Mouse (Mus musculus): Measurements from ENCODE around the gene Vwa5b1. TPM values are rescaled to one million over a fixed set of nuclear protein-coding genes. Genes with fewer than 3 reads are reported as not detected.

The Vwa5b1 gene
- polyA plus RNA-seq, 1 experiment from 2014 or later, result not detected

DNA sequence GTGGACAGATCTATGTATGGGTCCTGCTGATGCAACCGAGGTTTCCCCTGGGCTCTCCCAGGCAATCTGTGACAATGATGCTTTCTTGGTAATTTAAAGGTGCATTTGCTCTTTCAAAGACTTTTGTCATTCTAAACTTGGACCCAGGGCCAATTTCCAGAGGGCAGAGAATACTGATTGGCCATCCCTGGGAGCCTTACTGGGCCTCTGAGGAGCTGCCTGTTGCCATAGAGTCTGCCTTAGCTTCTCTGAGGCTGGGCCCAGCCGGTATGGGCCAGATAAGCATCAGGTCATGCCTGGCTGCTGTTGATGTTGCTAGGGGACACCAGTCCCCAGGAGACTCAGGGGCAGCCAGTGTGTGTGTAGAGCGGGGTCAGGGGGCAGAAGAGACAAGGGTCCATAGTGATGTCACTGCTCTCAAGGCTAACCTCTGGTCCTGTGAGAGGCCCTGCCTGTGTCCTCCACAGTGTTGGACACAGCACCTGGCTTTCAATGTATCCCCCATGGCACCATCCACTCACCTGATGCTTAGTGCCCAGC is 12.5 kb upstream of the Vwa5b1 start:
- Histone ChIP-seq H3K36me3 (no peaks in the 10 kb centered on the region), H3K4me3 (replicated peaks) (no peak overlapping the region), H3K9me3 (replicated peaks) (no peaks in the 10 kb centered on the region), H3K9ac (no peak overlapping the region), H3K27ac (no peak overlapping the region), H3K27me3 (no peaks in the 10 kb centered on the region), H3K4me2 (no peak overlapping the region), H3K4me1 (replicated peaks) (no peaks in the 10 kb centered on the region)
- ATAC-seq (ENCODE audit: low read depth) (no peak), DNase-seq (no peak)
- WGBS (ENCODE audit: insufficient replicate concordance), result 51% methylated on average over 3 of the region's 3 CpGs

DNA sequence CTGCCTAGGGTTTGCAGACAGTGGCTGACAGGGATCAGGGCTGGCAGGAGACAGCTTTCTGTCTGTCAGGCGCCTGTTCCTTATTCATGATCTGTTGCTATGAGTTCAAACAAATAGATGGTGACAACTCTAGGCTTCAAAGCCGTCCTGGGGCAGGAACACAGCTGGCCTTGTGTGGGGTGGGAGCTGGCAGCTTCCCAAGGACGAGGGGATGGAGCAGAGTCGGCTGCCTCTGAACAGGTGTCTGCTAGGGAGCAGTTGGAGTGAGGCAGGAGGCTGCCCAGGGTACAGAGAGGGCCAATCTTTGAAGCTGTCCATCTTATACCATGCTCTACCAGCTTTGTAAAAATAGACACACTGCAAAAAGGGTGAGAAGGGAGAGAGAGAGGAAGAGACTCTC is 6.6 kb upstream of the Vwa5b1 start:
- Histone ChIP-seq H3K27ac (no peak overlapping the region), H3K4me2 (no peak overlapping the region), H3K36me3 (no peaks in the 10 kb centered on the region), H3K4me3 (replicated peaks) (no peak overlapping the region), H3K9me3 (replicated peaks) (no peaks in the 10 kb centered on the region; the same call in 1 of the 2 replicates), H3K4me1 (replicated peaks) (no peaks in the 10 kb centered on the region), H3K27me3 (no peaks in the 10 kb centered on the region), H3K9ac (no peak overlapping the region)
- ATAC-seq (ENCODE audit: low read depth), result no peak
- DNase-seq, result no peak
- WGBS (ENCODE audit: insufficient replicate concordance), result 14% methylated on average over 4 of the region's 4 CpGs

DNA sequence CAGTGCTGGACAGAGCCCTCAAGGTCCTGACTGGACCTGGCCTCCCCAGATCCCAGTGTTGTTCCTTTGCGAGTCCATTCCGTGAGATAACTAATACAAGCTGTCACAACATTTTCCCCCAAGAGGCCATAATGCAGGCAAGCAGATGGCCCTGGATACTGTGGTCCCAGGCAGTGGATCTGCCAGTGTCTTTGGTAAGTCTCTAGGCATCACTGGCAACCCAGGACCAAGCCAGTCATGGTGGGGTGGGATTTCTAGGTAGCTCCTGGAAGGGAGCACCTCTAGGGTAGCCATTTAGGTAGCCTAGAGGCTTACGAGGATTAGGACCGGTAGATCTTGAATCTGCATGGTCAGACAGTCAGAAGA is 445 bp upstream of the Vwa5b1 start:
- Histone ChIP-seq H3K27ac (no peak overlapping the region), H3K9ac (no peak overlapping the region), H3K4me1 (replicated peaks) (no peaks in the 10 kb centered on the region), H3K27me3 (no peaks in the 10 kb centered on the region), H3K9me3 (replicated peaks) (no peaks in the 10 kb centered on the region; the same call in 1 of the 2 replicates), H3K4me3 (replicated peaks) (no peak overlapping the region), H3K4me2 (no peak overlapping the region), H3K36me3 (no peaks in the 10 kb centered on the region)
- ATAC-seq (ENCODE audit: low read depth), result no peak
- 29% methylated on average over 4 of the region's 4 CpGs for WGBS (ENCODE audit: insufficient replicate concordance)
- DNase-seq, result no peak

DNA sequence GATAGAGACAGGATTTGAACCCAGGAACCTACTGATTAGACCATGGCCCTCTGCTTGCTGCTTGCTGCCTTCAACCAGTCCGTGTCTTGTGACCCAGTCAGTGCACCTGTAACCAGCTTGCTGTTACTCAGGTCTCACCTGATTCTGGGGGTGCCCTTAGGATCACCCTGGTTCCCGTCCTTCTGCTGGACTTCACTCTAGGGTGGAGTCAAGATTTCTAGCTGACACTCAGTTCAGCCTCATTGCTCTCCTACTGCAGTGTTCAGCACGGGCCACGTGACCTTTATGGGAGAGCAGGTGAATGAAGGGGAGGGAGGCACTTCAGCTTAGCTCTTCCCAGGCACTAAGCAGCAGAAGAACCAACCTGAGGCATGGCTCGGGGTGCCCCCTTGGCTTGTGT is 7.4 kb downstream of the Vwa5b1 start:
- Histone ChIP-seq H3K27me3 (no peaks in the 10 kb centered on the region), H3K36me3 (no peaks in the 10 kb centered on the region), H3K9me3 (replicated peaks) (no peaks in the 10 kb centered on the region), H3K4me1 (replicated peaks) (no peaks in the 10 kb centered on the region), H3K9ac (no peak overlapping the region), H3K27ac (no peak overlapping the region), H3K4me3 (replicated peaks) (no peak overlapping the region), H3K4me2 (no peak overlapping the region)
- 44% methylated on average over 5 of the region's 5 CpGs for WGBS (ENCODE audit: insufficient replicate concordance)
- no peak for DNase-seq
- no peak for ATAC-seq (ENCODE audit: low read depth)

DNA sequence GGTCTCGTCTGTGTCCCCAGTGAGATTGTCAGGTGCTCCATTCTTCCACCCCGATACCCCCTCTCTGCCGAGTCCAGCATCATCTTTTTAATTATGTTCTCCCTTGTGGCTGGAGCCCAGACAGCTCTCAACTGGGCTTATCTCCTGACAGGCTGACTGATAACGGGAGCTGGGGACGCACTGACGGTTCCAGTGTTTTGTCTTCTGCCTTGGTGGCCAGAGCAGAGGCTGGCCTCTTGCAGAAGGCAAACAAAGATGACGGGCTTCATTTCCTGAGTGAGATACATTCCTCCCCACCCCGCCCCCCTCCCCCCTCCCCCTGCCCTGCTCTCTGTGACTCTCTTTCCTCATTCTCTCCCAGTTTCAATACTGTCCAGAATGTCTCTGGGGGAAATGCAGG is 21.2 kb downstream of the Vwa5b1 start:
- H3K27ac ChIP-seq, result no peak overlapping the region
- ATAC-seq (ENCODE audit: low read depth), result no peak
- H3K27me3 ChIP-seq, result no peaks in the 10 kb centered on the region
- WGBS (ENCODE audit: insufficient replicate concordance), result 3% methylated on average over 8 of the region's 8 CpGs
- H3K9me3 ChIP-seq (replicated peaks), result no peaks in the 10 kb centered on the region
- no peak overlapping the region for H3K9ac ChIP-seq
- DNase-seq, result no peak
- no peaks in the 10 kb centered on the region for H3K4me1 ChIP-seq (replicated peaks)
- no peak overlapping the region for H3K4me3 ChIP-seq (replicated peaks)
- H3K4me2 ChIP-seq, result no peak overlapping the region
- no peaks in the 10 kb centered on the region for H3K36me3 ChIP-seq

DNA sequence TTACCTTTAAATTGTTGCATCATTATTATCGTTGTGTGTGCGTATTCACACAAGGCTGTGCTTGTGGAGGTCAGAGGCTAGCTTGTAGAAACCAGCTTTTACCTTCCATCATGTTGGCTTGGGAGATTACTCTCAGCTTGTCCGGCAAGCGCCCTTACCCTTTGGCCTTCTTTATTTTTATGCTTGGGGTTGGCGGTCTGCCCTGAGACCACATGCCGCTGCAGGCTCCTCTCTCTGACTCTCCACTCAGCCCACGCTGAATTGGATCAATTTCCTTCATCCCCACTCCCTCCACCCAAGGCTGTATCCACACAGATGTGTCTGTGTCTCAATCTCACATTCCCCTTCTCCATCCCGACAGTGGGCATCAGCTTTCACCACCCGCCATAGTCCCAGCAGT is 33.8 kb downstream of the Vwa5b1 start:
- Histone ChIP-seq H3K27me3 (no peaks in the 10 kb centered on the region), H3K4me3 (replicated peaks) (no peak overlapping the region), H3K4me2 (no peak overlapping the region), H3K9ac (no peak overlapping the region), H3K27ac (no peak overlapping the region), H3K9me3 (replicated peaks) (no peaks in the 10 kb centered on the region), H3K4me1 (replicated peaks) (no peaks in the 10 kb centered on the region), H3K36me3 (no peaks in the 10 kb centered on the region)
- no peak for ATAC-seq (ENCODE audit: low read depth)
- WGBS (ENCODE audit: insufficient replicate concordance), result 56% methylated on average over 9 of the region's 9 CpGs
- no peak for DNase-seq

DNA sequence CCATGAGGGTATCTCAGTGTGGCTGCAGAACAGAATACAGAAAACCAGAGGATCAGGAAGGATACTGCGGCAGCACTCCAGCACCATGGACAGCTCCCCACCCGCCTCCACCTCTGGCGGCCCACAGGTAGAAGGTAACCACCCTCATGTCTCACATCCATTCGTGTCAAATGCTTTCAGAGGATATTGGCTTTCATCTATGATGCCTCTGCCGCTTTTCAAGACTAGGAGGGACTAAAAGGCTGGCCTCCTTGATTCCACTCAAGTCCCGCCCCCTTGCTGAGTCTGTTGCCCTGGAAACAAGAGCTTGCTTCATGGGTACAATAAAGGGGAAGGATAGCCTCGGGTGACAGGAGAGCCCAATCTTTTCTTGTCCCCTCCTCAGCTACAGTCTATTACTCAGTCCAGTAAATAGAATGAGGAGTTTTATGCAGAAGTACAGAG is 37.8 kb downstream of the Vwa5b1 start:
- WGBS (ENCODE audit: insufficient replicate concordance), result 11% methylated on average over 7 of the region's 7 CpGs
- Histone ChIP-seq H3K36me3 (no peaks in the 10 kb centered on the region), H3K9ac (no peak overlapping the region), H3K9me3 (replicated peaks) (no peaks in the 10 kb centered on the region), H3K27me3 (no peaks in the 10 kb centered on the region), H3K4me3 (replicated peaks) (no peak overlapping the region), H3K4me1 (replicated peaks) (no peaks in the 10 kb centered on the region), H3K4me2 (no peak overlapping the region), H3K27ac (no peak overlapping the region)
- ATAC-seq (ENCODE audit: low read depth) (no peak), DNase-seq (no peak)

DNA sequence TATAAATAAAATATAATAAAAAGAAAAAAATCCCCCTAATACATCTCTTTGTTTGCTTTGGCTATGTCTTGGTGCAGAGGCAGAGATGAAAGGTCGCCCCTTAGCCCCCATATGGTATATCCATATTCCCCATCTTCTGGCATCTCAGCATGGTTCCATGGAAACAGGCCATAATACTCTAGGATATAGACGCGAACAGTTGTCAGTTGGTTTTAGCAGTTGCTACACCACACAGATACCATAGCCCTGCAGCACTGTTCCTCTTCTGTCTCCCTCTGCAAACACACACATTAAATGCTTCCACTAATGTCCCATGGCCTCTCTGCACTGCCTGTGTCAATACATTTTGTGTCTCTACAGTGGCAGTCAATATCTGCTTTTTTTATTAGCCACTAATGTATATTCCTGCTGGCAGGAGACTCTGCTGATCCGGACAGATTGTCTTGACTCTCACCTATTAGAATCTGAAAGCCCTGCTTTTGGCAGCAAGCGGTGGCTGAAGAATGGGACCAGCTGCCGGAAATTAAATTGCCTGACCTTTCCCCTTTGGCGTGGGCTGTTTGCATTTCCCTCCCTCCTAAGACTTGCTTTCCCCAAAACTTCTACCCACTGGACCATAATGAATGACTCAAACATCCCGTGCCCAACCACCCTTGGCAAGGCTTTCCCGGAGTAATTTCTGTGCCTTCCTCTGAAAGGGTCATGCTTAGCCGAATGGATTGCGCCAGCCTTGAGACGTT is 39.1 kb downstream of the Vwa5b1 start:
- Histone ChIP-seq H3K36me3 (no peaks in the 10 kb centered on the region), H3K27me3 (no peaks in the 10 kb centered on the region), H3K4me2 (no peak overlapping the region), H3K27ac (no peak overlapping the region), H3K4me1 (replicated peaks) (no peaks in the 10 kb centered on the region), H3K9ac (no peak overlapping the region), H3K4me3 (replicated peaks) (no peak overlapping the region), H3K9me3 (replicated peaks) (no peaks in the 10 kb centered on the region)
- no peak for DNase-seq
- WGBS (ENCODE audit: insufficient replicate concordance), result 65% methylated on average over 12 of the region's 12 CpGs
- no peak for ATAC-seq (ENCODE audit: low read depth)

DNA sequence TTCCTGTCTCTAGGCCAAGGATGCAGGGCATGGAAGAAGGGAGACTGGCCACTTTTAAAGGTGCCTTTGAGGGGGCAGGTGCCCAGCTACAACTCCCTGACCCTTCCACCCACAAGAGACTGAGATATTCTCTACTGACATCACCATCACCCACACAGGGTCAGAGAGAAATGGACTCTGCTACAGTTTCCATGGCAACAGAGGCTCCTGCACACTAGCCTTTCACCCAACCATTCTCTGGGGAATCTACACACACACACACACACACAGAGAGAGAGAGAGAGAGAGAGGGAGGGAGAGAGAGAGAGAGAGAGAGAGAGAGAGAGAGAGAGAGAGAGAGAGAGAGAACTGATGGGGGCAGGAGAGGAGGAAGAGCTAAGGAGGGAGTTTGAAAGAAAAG is 50.7 kb downstream of the Vwa5b1 start:
- Histone ChIP-seq H3K27me3 (no peaks in the 10 kb centered on the region), H3K27ac (no peak overlapping the region), H3K36me3 (no peaks in the 10 kb centered on the region), H3K4me3 (replicated peaks) (no peak overlapping the region), H3K9ac (no peak overlapping the region), H3K4me1 (replicated peaks) (no peaks in the 10 kb centered on the region), H3K9me3 (replicated peaks) (no peaks in the 10 kb centered on the region), H3K4me2 (no peak overlapping the region)
- no peak for ATAC-seq (ENCODE audit: low read depth)
- DNase-seq, result no peak

DNA sequence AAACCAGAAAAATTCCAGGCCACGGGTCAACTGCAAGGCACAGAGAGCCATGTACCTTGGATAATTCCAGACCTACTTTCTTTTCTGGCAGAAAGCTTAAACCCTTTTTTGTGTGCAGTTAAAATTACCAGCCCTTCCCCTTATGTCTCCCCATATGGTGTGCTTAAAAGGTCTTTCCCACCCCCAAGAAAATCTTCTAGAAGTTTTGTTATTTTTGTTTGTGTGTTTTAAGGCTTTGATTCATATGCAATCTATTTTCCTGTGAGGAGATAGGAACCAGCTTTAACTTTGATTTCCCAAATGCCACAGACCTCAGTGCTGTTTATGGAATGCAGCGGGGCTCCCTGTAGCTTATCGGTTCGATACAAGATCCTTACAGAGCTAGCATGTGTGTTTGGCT is 53.2 kb downstream of the Vwa5b1 start:
- Histone ChIP-seq H3K9me3 (replicated peaks) (no peaks in the 10 kb centered on the region), H3K4me3 (replicated peaks) (no peak overlapping the region), H3K9ac (no peak overlapping the region), H3K4me1 (replicated peaks) (no peaks in the 10 kb centered on the region), H3K27ac (no peak overlapping the region), H3K36me3 (no peaks in the 10 kb centered on the region), H3K27me3 (no peaks in the 10 kb centered on the region), H3K4me2 (no peak overlapping the region)
- WGBS (ENCODE audit: insufficient replicate concordance), result 59% methylated on average over 4 of the region's 4 CpGs
- no peak for ATAC-seq (ENCODE audit: low read depth)
- DNase-seq, result no peak

DNA sequence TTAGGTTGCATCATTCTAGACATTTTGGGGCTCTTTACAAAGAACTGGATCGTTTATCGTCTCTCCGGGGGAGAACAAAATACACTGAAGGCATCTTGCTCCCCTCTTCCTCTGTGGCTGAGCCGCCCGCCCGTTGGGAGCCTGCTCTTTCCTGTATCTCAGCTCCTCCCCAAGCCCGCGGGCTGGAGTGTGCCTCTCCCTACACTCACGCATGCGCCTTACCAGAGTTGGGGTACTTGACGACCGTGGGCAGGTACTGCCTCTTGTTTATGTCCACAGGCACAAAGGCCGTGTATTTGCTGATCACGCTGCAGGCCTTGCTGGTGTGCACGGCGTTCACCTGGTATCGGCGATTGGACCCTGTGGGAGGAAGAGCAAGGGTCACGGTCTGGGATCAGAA is 57.3 kb downstream of the Vwa5b1 start:
- Histone ChIP-seq H3K9me3 (replicated peaks) (no peaks in the 10 kb centered on the region), H3K4me3 (replicated peaks) (no peak overlapping the region), H3K4me1 (replicated peaks) (no peaks in the 10 kb centered on the region), H3K36me3 (no peaks in the 10 kb centered on the region), H3K27me3 (no peaks in the 10 kb centered on the region), H3K9ac (no peak overlapping the region), H3K27ac (no peak overlapping the region), H3K4me2 (no peak overlapping the region)
- ATAC-seq (ENCODE audit: low read depth) (no peak), DNase-seq (no peak)
- 58% methylated on average over 19 of the region's 19 CpGs for WGBS (ENCODE audit: insufficient replicate concordance)

DNA sequence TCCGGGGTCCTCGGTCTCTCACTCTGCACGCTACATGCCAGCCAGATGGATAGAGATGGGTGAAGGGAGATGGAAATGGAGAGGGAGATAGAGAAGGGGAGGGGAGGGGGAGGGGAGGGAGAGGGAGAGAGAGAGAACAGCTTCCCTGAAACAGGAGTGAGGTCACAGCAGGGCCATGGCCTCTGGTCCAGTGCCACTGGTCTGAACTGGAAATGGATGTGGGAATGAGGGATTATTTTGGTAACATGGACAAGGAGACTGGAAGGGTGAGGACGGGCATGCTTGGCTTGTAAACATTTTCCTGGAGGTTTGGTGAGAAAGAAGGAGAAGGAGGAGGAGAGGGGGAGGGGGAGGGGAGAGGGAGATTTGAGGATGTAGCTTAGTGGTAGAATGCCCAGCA is 59.0 kb downstream of the Vwa5b1 start:
- Histone ChIP-seq H3K27me3 (no peaks in the 10 kb centered on the region), H3K27ac (no peak overlapping the region), H3K4me1 (replicated peaks) (no peaks in the 10 kb centered on the region), H3K4me2 (no peak overlapping the region), H3K9ac (no peak overlapping the region), H3K36me3 (no peaks in the 10 kb centered on the region), H3K4me3 (replicated peaks) (no peak overlapping the region), H3K9me3 (replicated peaks) (no peaks in the 10 kb centered on the region)
- 76% methylated on average over 3 of the region's 4 CpGs for WGBS (ENCODE audit: insufficient replicate concordance)
- DNase-seq (no peak), ATAC-seq (ENCODE audit: low read depth) (no peak)
